Mouse (Mus musculus): ENCODE results near the gene L1cam. TPM values are rescaled to one million over a fixed set of nuclear protein-coding genes. Genes with fewer than 3 reads are reported as not detected.
A peak's percentile ranks its signal among the peaks of the same experiment; 100 is the strongest.

The L1cam gene
- polyA plus RNA-seq, 1 experiment, result 249 TPM

- TF ChIP-seq POLR2A (IDR thresholded peaks at IDR 0.05; ENCODE audit: borderline replicate concordance, extremely low read depth, insufficient read depth, insufficient read length, poor library complexity, severe bottlenecking), result no peak
- no peak for TF ChIP-seq CTCF (IDR thresholded peaks at IDR 0.05; ENCODE audit: borderline replicate concordance, extremely low read depth, insufficient read depth, insufficient read length)
- no peak for DNase-seq (ENCODE audit: low read depth)
These were observed 18.9 kb downstream of the L1cam start for GRCm38 (mm10) chrX:73877014-73877413.

GRCm38 (mm10) chrX:73875881-73876280 lies 20.0 kb downstream of the L1cam start:
- TF ChIP-seq CTCF (IDR thresholded peaks at IDR 0.05; ENCODE audit: borderline replicate concordance, extremely low read depth, insufficient read depth, insufficient read length) (no peak), POLR2A (IDR thresholded peaks at IDR 0.05; ENCODE audit: borderline replicate concordance, extremely low read depth, insufficient read depth, insufficient read length, poor library complexity, severe bottlenecking) (no peak)
- no peak for DNase-seq (ENCODE audit: low read depth)

GRCm38 (mm10) chrX:73871956-73872355 lies 23.9 kb downstream of the L1cam start:
- peak; percentile 66 for DNase-seq (ENCODE audit: low read depth)
- TF ChIP-seq CTCF (IDR thresholded peaks at IDR 0.05; ENCODE audit: borderline replicate concordance, extremely low read depth, insufficient read depth, insufficient read length) (no peak), POLR2A (IDR thresholded peaks at IDR 0.05; ENCODE audit: borderline replicate concordance, extremely low read depth, insufficient read depth, insufficient read length, poor library complexity, severe bottlenecking) (no peak)

GRCm38 (mm10) chrX:73871474-73871873 lies 24.4 kb downstream of the L1cam start:
- DNase-seq (ENCODE audit: low read depth), result peak; percentile 54
- TF ChIP-seq POLR2A (IDR thresholded peaks at IDR 0.05; ENCODE audit: borderline replicate concordance, extremely low read depth, insufficient read depth, insufficient read length, poor library complexity, severe bottlenecking) (no peak), CTCF (IDR thresholded peaks at IDR 0.05; ENCODE audit: borderline replicate concordance, extremely low read depth, insufficient read depth, insufficient read length) (no peak)

GRCm38 (mm10) chrX:73869334-73869733 lies 26.6 kb downstream of the L1cam start:
- DNase-seq (ENCODE audit: low read depth), result no peak
- TF ChIP-seq CTCF (IDR thresholded peaks at IDR 0.05; ENCODE audit: borderline replicate concordance, extremely low read depth, insufficient read depth, insufficient read length) (no peak), POLR2A (IDR thresholded peaks at IDR 0.05; ENCODE audit: borderline replicate concordance, extremely low read depth, insufficient read depth, insufficient read length, poor library complexity, severe bottlenecking) (no peak)

- TF ChIP-seq POLR2A (IDR thresholded peaks at IDR 0.05; ENCODE audit: borderline replicate concordance, extremely low read depth, insufficient read depth, insufficient read length, poor library complexity, severe bottlenecking), result no peak
- no peak for TF ChIP-seq CTCF (IDR thresholded peaks at IDR 0.05; ENCODE audit: borderline replicate concordance, extremely low read depth, insufficient read depth, insufficient read length)
These were observed 28.1 kb downstream of the L1cam start for GRCm38 (mm10) chrX:73867852-73868251.

GRCm38 (mm10) chrX:73867256-73867655 lies 28.6 kb downstream of the L1cam start:
- DNase-seq (ENCODE audit: low read depth), result peak; percentile 87
- TF ChIP-seq POLR2A (IDR thresholded peaks at IDR 0.05; ENCODE audit: borderline replicate concordance, extremely low read depth, insufficient read depth, insufficient read length, poor library complexity, severe bottlenecking), result no peak

More at GRCm38 (mm10) chrX:73867852-73868251, 28.1 kb downstream of the L1cam start:
- DNase-seq (ENCODE audit: low read depth), result peak; percentile 48

- peak; percentile 90 for DNase-seq (ENCODE audit: low read depth)
- TF ChIP-seq CTCF (IDR thresholded peaks at IDR 0.05; ENCODE audit: borderline replicate concordance, extremely low read depth, insufficient read depth, insufficient read length), result no peak
- TF ChIP-seq POLR2A (IDR thresholded peaks at IDR 0.05; ENCODE audit: borderline replicate concordance, extremely low read depth, insufficient read depth, insufficient read length, poor library complexity, severe bottlenecking), result no peak
These were observed 31.2 kb downstream of the L1cam start for GRCm38 (mm10) chrX:73864692-73865091.

GRCm38 (mm10) chrX:73855087-73855408 lies 40.9 kb downstream of the L1cam start:
- no peak for DNase-seq (ENCODE audit: low read depth)
- TF ChIP-seq POLR2A (IDR thresholded peaks at IDR 0.05; ENCODE audit: borderline replicate concordance, extremely low read depth, insufficient read depth, insufficient read length, poor library complexity, severe bottlenecking) (no peak), CTCF (IDR thresholded peaks at IDR 0.05; ENCODE audit: borderline replicate concordance, extremely low read depth, insufficient read depth, insufficient read length) (no peak)

GRCm38 (mm10) chrX:73854326-73855086 lies 41.4 kb downstream of the L1cam start:
- DNase-seq (ENCODE audit: low read depth), result peak; percentile 31
- no peak for TF ChIP-seq POLR2A (IDR thresholded peaks at IDR 0.05; ENCODE audit: borderline replicate concordance, extremely low read depth, insufficient read depth, insufficient read length, poor library complexity, severe bottlenecking)

GRCm38 (mm10) chrX:73836691-73837090 lies 59.2 kb downstream of the L1cam start:
- TF ChIP-seq POLR2A (IDR thresholded peaks at IDR 0.05; ENCODE audit: borderline replicate concordance, extremely low read depth, insufficient read depth, insufficient read length, poor library complexity, severe bottlenecking) (no peak), CTCF (IDR thresholded peaks at IDR 0.05; ENCODE audit: borderline replicate concordance, extremely low read depth, insufficient read depth, insufficient read length) (no peak)
- DNase-seq (ENCODE audit: low read depth), result no peak

- no peak for DNase-seq (ENCODE audit: low read depth)
- no peak for TF ChIP-seq POLR2A (IDR thresholded peaks at IDR 0.05; ENCODE audit: borderline replicate concordance, extremely low read depth, insufficient read depth, insufficient read length, poor library complexity, severe bottlenecking)
- TF ChIP-seq CTCF (IDR thresholded peaks at IDR 0.05; ENCODE audit: borderline replicate concordance, extremely low read depth, insufficient read depth, insufficient read length), result no peak
These were observed 60.2 kb downstream of the L1cam start for GRCm38 (mm10) chrX:73835731-73836130.

All from brain, embryonic 14.5 days (tissue).